Mouse (Mus musculus) ES-Bruce4 (cell line): ENCODE results near the gene Baz2b.

Experiments
- CTCF ChIP-seq: IDR thresholded peaks from one replicate; pipeline ENCODE4 v1.8.1; 2011; ENCODE audit warnings: low read depth, low read length
- POLR2A ChIP-seq: IDR thresholded peaks from one replicate; pipeline ENCODE4 v1.8.1; 2011; ENCODE audit warnings: low read length; ENCODE audit not compliant: insufficient read depth

- TF ChIP-seq POLR2A (no peak), CTCF (no peak)
Observed at GRCm38 (mm10) chr2:60203733-60204132, 5.9 kb downstream of the Baz2b start.
